Mouse (Mus musculus) kidney, adult 2 months (tissue): Measurements from ENCODE around the gene Cited4. TPM values are rescaled to one million over a fixed set of nuclear protein-coding genes. Genes with fewer than 3 reads are reported as not detected.

Experiments used
- DNase-seq: peaks from one replicate; pipeline ENCODE4 v3.0.0; 2021
- H3K27ac ChIP-seq: fragments of 200-500 bp; 2 replicates; pipeline ENCODE4 v1.5.1; 2012; ENCODE audit warnings: low read depth, low read length, control low read depth, inconsistent platforms; ENCODE audit not compliant: insufficient read depth
- H3K27me3 ChIP-seq: fragments of 200-500 bp; replicated peaks from 2 replicates; pipeline ENCODE4 v1.6.1; 2012; ENCODE audit warnings: mild to moderate bottlenecking, moderate library complexity, low read length, inconsistent platforms; ENCODE audit not compliant: control insufficient read depth, insufficient read depth
- H3K36me3 ChIP-seq: fragments of 200-500 bp; 2 replicates; pipeline ENCODE4 v1.6.1; 2012; ENCODE audit warnings: mild to moderate bottlenecking, moderate library complexity, low read length, inconsistent platforms; ENCODE audit not compliant: control insufficient read depth, insufficient read depth
- H3K4me1 ChIP-seq: fragments of 200-500 bp; 2 replicates; pipeline ENCODE4 v1.6.1; 2011; ENCODE audit warnings: low read length; ENCODE audit not compliant: control insufficient read depth, insufficient read depth
- H3K4me3 ChIP-seq: fragments of 200-500 bp; 2 replicates; pipeline ENCODE4 v1.5.1; 2011; ENCODE audit warnings: mild to moderate bottlenecking, low read depth, low read length, control low read depth; ENCODE audit not compliant: insufficient read depth
- CTCF ChIP-seq: fragments of 200-500 bp; conservative IDR thresholded peaks from 2 replicates; pipeline ENCODE4 v1.5.1; 2011; ENCODE audit warnings: low read depth, mild to moderate bottlenecking, control low read depth, low read length, moderate library complexity, mixed read lengths; ENCODE audit not compliant: insufficient read depth, insufficient read length
- POLR2A ChIP-seq: fragments of 200-500 bp; IDR thresholded peaks from one replicate; pipeline ENCODE4 v1.6.1; 2011; ENCODE audit warnings: low read depth, low read length, control low read depth
- WGBS: fragments of 180-500 bp; shearing (Covaris S2); methylation state at CpG from one replicate; pipeline ENCODE4 v1.1.7; 2018; 5-methylcytosine and 5-hydroxymethylcytosine counted together
- polyA plus RNA-seq: library from polyadenylated mRNA; depleted of rRNA; stranded (reverse); fragments of >200 nt; gene quantifications from 2 replicates; pipeline ENCODE4 v1.2.3, GENCODE M21; 2012

Cited4 gene
- polyA plus RNA-seq, 1 experiment, result 5.9 TPM

DNA sequence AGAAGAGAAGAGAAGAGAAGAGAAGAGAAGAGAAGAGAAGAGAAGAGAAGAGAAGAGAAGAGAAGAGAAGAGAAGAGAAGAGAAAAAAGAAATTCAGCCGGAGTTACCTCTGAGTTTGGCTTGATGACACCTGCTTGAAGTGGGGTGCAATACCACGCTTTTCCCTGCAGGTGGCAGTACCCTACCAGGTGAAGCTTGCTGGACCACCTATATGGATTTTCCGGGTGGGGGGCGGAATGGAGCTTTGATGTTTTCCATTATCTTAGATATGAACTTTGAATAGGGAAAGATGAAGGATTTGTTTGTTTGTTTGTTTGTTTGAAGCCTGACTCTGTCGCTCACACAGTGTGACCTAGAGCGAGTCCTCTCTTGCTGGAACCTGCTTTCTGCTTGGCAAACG, 14.6 kb downstream of the Cited4 start:
- no peaks in the 10 kb centered on the region for H3K4me1 ChIP-seq
- 51% methylated on average over 7 of the region's 7 CpGs for WGBS
- H3K4me3 ChIP-seq, result no peak overlapping the region
- TF ChIP-seq POLR2A (no peak), CTCF (peak; percentile 74)
- DNase-seq, result peak; percentile 40
- no peak overlapping the region for H3K27ac ChIP-seq
- H3K36me3 ChIP-seq, result no peaks in the 10 kb centered on the region
- H3K27me3 ChIP-seq, result no peaks in the 10 kb centered on the region

DNA sequence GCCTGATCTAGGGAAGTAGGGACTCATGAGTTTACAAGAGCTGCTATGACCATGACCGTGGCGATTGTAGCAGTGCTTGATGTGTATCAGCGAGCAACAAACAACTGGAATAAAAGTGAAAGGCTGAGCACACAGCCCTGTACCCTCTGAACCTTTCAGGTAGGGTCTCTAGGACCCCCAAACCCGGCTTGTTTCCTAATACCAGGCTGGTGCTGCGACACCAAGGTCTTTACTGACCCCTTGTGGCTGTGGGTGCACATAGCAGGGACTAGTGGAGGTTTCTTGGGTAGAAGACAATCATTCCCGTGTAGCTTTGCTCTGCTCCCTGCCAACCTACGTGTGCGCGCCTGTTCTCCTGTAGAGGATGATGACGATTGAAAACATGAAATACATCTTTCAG, 15.8 kb downstream of the Cited4 start:
- TF ChIP-seq CTCF (peak; percentile 88), POLR2A (no peak)
- peak; percentile 63 for DNase-seq
- WGBS, result 45% methylated on average over 10 of the region's 10 CpGs
- Histone ChIP-seq H3K4me1 (no peaks in the 10 kb centered on the region), H3K27ac (no peak overlapping the region), H3K27me3 (no peaks in the 10 kb centered on the region), H3K36me3 (no peaks in the 10 kb centered on the region), H3K4me3 (no peak overlapping the region)

DNA sequence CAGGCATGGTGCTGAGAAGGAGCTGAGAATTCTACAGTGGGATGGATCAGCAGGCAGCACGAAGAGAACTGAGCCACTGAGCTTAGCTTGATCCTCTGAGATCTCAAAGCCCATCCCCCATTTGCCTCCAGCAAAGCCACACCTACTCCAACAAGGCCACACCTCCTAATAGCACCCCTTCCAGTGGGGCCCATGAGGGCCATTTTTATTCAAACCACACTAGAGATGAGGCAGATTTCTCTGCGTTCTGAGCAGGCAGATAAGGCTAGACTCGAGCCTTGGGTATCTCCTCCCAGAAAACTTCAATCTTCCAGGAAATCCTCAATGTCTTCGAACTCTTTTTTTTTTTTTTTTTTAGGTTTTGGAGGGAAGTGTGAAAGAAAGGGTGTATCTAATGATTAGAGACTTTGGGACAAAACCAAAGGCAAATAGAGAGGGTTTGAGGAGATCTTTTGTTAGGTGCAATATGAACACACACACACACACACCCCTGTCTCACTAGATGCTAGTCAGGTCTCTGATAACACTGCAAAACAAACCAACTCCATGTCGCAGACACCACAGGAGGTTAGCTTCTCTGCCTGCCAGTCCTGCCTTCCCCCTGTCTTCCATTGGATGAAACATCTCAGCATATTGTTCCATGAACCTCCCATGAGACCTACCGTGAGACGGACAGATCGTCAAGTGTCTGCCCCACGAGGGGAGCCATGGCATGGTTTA, 17.1 kb downstream of the Cited4 start:
- no peak for TF ChIP-seq CTCF
- H3K4me1 ChIP-seq, result no peaks in the 10 kb centered on the region
- no peak overlapping the region for H3K27ac ChIP-seq
- no peak for DNase-seq
- no peak overlapping the region for H3K4me3 ChIP-seq
- H3K27me3 ChIP-seq, result no peaks in the 10 kb centered on the region
- H3K36me3 ChIP-seq, result no peaks in the 10 kb centered on the region
- 68% methylated on average over 9 of the region's 9 CpGs for WGBS

DNA sequence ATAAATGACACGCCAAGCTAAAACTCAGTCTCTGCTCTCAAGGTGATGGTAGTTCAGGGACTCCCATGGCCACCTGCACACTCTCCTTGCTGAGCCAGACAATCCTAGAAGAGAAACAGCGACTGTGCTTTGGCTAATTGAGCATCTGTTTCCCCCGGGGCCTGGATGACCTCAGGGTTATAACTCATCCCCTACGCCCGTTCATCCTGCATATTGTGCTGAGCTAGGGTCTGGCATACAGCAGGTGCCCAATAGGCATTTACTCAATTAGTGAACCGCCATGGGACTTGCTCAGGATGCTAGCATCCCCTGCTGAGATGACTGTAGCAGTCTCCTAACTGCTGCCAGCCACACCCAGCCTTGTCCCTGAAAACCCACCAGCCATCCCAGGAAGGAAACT, 20.9 kb downstream of the Cited4 start:
- H3K27ac ChIP-seq, result no peak overlapping the region
- H3K27me3 ChIP-seq, result no peaks in the 10 kb centered on the region
- no peaks in the 10 kb centered on the region for H3K4me1 ChIP-seq
- no peak for TF ChIP-seq CTCF
- TF ChIP-seq POLR2A, result no peak
- DNase-seq, result no peak
- no peak overlapping the region for H3K4me3 ChIP-seq
- no peaks in the 10 kb centered on the region for H3K36me3 ChIP-seq
- 32% methylated on average over 6 of the region's 6 CpGs for WGBS

DNA sequence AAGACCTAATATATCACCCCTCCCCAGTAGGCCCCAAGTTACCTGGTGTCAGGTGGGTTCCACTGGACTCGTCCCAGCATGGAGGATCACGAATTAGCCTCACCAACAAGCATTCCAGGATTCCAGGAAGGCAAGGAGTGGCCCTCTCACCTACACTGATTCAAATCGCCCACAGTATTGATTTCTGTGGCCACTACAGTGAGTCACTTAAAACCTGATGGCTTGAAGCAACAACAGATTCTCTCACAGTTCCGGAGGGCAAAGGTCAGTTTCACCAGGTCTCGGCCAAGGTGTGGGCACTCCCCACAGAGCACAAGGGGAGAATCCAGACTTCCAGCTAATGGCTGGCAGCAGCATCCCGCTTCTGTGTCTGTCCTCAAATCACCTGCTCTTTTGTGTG, 22.9 kb downstream of the Cited4 start:
- no peak for TF ChIP-seq CTCF
- no peak overlapping the region for H3K27ac ChIP-seq
- H3K4me1 ChIP-seq, result no peaks in the 10 kb centered on the region
- no peak overlapping the region for H3K4me3 ChIP-seq
- no peak for DNase-seq
- H3K36me3 ChIP-seq, result no peaks in the 10 kb centered on the region
- WGBS, result 85% methylated on average over 6 of the region's 6 CpGs
- H3K27me3 ChIP-seq, result no peaks in the 10 kb centered on the region

DNA sequence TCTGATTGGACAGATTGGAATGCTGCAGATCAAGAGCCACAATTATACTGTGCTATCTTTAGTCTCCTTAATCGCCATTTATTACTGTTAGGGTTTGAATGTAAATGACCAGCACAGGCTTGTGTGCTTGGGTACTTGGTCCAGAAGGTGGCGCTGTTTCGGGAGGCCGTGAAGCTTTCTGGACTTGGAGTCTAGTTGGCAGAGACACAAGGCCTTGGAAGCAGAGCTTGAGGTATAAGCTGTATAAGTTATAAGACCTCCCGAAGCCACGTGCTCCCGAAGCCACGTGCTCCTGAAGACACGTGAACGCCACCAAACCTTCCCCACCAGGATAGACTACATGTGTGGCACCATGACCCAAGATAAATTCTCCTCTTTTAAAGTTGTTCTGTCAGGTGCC, 26.3 kb downstream of the Cited4 start:
- peak; percentile 69 for TF ChIP-seq CTCF
- no peak for TF ChIP-seq POLR2A
- 48% methylated on average over 10 of the region's 10 CpGs for WGBS
- Histone ChIP-seq H3K27ac (no peak overlapping the region), H3K4me3 (no peak overlapping the region), H3K27me3 (no peaks in the 10 kb centered on the region), H3K4me1 (no peaks in the 10 kb centered on the region), H3K36me3 (no peaks in the 10 kb centered on the region)
- peak; percentile 51 for DNase-seq

- no peaks in the 10 kb centered on the region for H3K27me3 ChIP-seq
- no peak overlapping the region for H3K4me3 ChIP-seq
- DNase-seq, result no peak
- no peaks in the 10 kb centered on the region for H3K36me3 ChIP-seq
- TF ChIP-seq CTCF (no peak), POLR2A (no peak)
- WGBS, result over 99% methylated on average over 8 of the region's 8 CpGs
- H3K4me1 ChIP-seq, result no peaks in the 10 kb centered on the region
- H3K27ac ChIP-seq, result no peak overlapping the region
These were observed 31.0 kb downstream of the Cited4 start for GRCm38 (mm10) chr4:120697353-120697752.
